Mouse (Mus musculus) heart, postnatal 0 days (tissue): Measurements from ENCODE around the gene Unk. TPM values are rescaled to one million over a fixed set of nuclear protein-coding genes. Genes with fewer than 3 reads are reported as not detected.

Experiments
- ATAC-seq: fragments of 200-750 bp; cut with Nextera tagmentation; 2 replicates; pipeline ENCODE4 v1.8.0; 2017; ENCODE audit warnings: low read depth, moderate number of reproducible peaks, moderate library complexity; ENCODE audit not compliant: insufficient read depth
- DNase-seq: peaks from one replicate; pipeline ENCODE4 v3.0.0-alpha.2; 2016; ENCODE audit warnings: low spot score
- H3K27ac ChIP-seq: fragments of 300-500 bp; sonication (generic); 2 replicates; pipeline ENCODE4 v1.5.1; 2014; ENCODE audit warnings: low read depth, mild to moderate bottlenecking
- H3K27me3 ChIP-seq: fragments of 300-500 bp; sonication (generic); 2 replicates; pipeline ENCODE4 v1.6.1; 2014; ENCODE audit warnings: low read length, mixed read lengths; ENCODE audit not compliant: control insufficient read depth, insufficient read depth
- H3K36me3 ChIP-seq: fragments of 300-500 bp; sonication (generic); replicated peaks from 2 replicates; pipeline ENCODE4 v1.6.1; 2014; ENCODE audit warnings: low read length, mixed read lengths; ENCODE audit not compliant: control insufficient read depth, insufficient read depth
- H3K4me1 ChIP-seq: fragments of 300-500 bp; sonication (generic); 2 replicates; pipeline ENCODE4 v1.6.1; 2014; ENCODE audit warnings: antibody characterized with exemption; ENCODE audit not compliant: control insufficient read depth, insufficient read depth
- H3K4me2 ChIP-seq: fragments of 300-500 bp; sonication (generic); 2 replicates; pipeline ENCODE4 v1.6.1; 2014; ENCODE audit warnings: low read depth, mild to moderate bottlenecking, low read length, moderate library complexity
- H3K4me3 ChIP-seq: fragments of 300-500 bp; sonication (generic); 2 replicates; pipeline ENCODE4 v1.5.1; 2014; ENCODE audit warnings: low read depth, low read length
- H3K9ac ChIP-seq: fragments of 300-500 bp; sonication (generic); replicated peaks from 2 replicates; pipeline ENCODE4 v1.6.1; 2014; ENCODE audit warnings: low read depth, low read length, mixed read lengths
- H3K9me3 ChIP-seq: fragments of 300-500 bp; sonication (generic); replicated peaks from 2 replicates; pipeline ENCODE4 v1.6.1; 2016; ENCODE audit warnings: low read length; ENCODE audit not compliant: control insufficient read depth
- CTCF ChIP-seq: IDR thresholded peaks from 2 replicates; pipeline ENCODE4 v1.5.1; 2016; ENCODE audit warnings: antibody characterized with exemption, control low read depth, low read depth
- EP300 ChIP-seq: IDR thresholded peaks from 2 replicates; pipeline ENCODE4 v1.6.1; 2016; ENCODE audit warnings: antibody characterized with exemption, low read depth
- WGBS: fragments of 180-500 bp; shearing (Covaris S2); extraction: QIAGEN DNeasy Blood & Tissue Kit; methylation state at CpG from one replicate; pipeline ENCODE4 v1.1.7; 2014; 5-methylcytosine and 5-hydroxymethylcytosine counted together
- polyA plus RNA-seq: library from polyadenylated mRNA; unstranded; fragments of >200 nt; fragmentation: Nextera tagmentation; extraction: Ambion mirVana; gene quantifications from 2 replicates; pipeline ENCODE4 v1.2.1, GENCODE M21; 2015
- total RNA-seq: library from RNA; depleted of rRNA; stranded (reverse); fragments of >200 nt; gene quantifications from 2 replicates; pipeline ENCODE4 v1.2.3, GENCODE M21; 2014; ENCODE audit warnings: low replicate concordance

Gene Unk
- total and polyA plus RNA-seq, 2 experiments from 2014 or later, result 9.5 to 26.1 TPM

- peak; percentile 56 for ATAC-seq
- H3K27ac ChIP-seq, result peak overlapping the region; percentile 93
- H3K4me1 ChIP-seq, result no peaks in the 10 kb centered on the region; the same call in 1 of the 2 replicates
- peak overlapping the region; percentile 94 for H3K9ac ChIP-seq
- H3K9me3 ChIP-seq, result no peaks in the 10 kb centered on the region
- peak overlapping the region; percentile 57 for H3K4me2 ChIP-seq
- H3K4me3 ChIP-seq, result peak overlapping the region; percentile 77
- TF ChIP-seq EP300, result no peak
- peak; percentile 61 for TF ChIP-seq CTCF
- peaks cover 22% of the 10 kb centered on the region for H3K36me3 ChIP-seq
- H3K27me3 ChIP-seq, result no peaks in the 10 kb centered on the region
- DNase-seq, result peak; percentile 58
- 0% methylated on average over 56 of the region's 57 CpGs for WGBS
These were observed 6.3 kb upstream of the Unk start for GRCm38 (mm10) chr11:116023771-116024355.

DNA sequence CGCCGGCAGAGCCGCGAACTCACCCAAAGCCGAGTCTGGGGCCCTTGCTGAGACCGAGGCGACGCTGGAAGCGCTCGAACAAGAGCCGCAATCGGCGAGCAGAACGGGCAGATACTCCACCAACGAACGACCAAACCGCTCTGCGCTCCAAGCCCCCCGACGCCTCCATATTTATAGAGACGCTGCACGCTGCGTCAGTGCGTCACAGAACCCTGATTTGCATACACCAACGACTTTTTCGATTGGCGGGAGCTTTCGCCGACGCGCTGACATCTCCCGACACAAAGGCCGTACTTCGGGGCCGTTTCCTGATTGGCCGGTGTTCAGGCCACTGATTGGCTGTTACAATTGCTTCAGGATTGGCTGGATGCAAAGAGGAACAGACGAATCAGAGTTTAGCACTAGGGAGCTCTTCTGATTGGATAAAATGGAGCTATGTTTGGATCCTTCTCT is 5.7 kb upstream of the Unk start:
- peak; percentile 90 for ATAC-seq

GRCm38 (mm10) chr11:116025056-116025845 is 4.9 kb upstream of the Unk start:
- H3K4me2 ChIP-seq, result no peak overlapping the region
- H3K9me3 ChIP-seq, result no peaks in the 10 kb centered on the region
- no peaks in the 10 kb centered on the region for H3K27me3 ChIP-seq
- WGBS, result 89% methylated on average over 3 of the region's 3 CpGs
- DNase-seq (no peak), ATAC-seq (no peak)
- no peak overlapping the region for H3K9ac ChIP-seq
- TF ChIP-seq EP300 (no peak), CTCF (no peak)
- H3K27ac ChIP-seq, result peak overlapping the region; percentile 51; the same call in 1 of the 2 replicates
- peaks cover 22% of the 10 kb centered on the region for H3K36me3 ChIP-seq
- H3K4me1 ChIP-seq, result peaks cover 5% of the 10 kb centered on the region; the same call in 1 of the 2 replicates
- H3K4me3 ChIP-seq, result no peak overlapping the region

More for the DNA sequence above, 5.7 kb upstream of the Unk start:
- Histone ChIP-seq H3K4me2 (no peak overlapping the region), H3K27ac (peak overlapping the region; percentile 93), H3K27me3 (no peaks in the 10 kb centered on the region), H3K9ac (peak overlapping the region; percentile 94), H3K36me3 (peaks cover 22% of the 10 kb centered on the region), H3K4me3 (peak overlapping the region; percentile 77), H3K4me1 (peaks cover under 1% of the 10 kb centered on the region; the same call in 1 of the 2 replicates), H3K9me3 (no peaks in the 10 kb centered on the region)
- DNase-seq, result peak; percentile 100
- WGBS, result under 1% methylated on average over 37 of the region's 37 CpGs
- peak; percentile 95 for TF ChIP-seq EP300
- TF ChIP-seq CTCF, result no peak

DNA sequence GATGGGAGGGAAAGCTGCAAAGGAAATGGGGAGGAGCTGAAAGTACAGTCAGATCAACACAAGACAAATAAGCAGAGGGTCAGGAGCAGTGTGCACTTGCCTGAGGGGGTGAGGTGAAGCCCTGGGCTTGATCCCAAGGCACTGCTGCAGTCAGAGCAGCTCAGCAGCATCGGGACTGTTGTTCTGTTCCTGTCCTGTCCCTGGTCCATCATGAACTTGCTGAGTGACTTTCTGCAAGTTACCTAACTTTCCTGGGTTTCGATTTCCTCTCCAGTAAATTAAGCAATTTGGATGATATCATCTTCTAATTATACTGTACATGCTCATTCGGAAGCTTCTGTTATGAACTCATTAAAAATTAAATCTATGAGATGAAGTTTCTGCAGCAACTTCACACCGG is 2.4 kb upstream of the Unk start, which contains the start of gene H3f3b:
H3f3b (minus strand) TSS at position 207 of the 400 bp plus-strand sequence.
- 68% methylated on average over 4 of the region's 4 CpGs for WGBS
- H3K4me3 ChIP-seq, result no peak within 1 kb of the TSS
- peak within 1 kb of the TSS; percentile 8; the same call in 1 of the 2 replicates for H3K27ac ChIP-seq
- H3K4me1 ChIP-seq, result peaks cover 16% of the 10 kb centered on the region
- peak within 1 kb of the TSS; percentile 18; the same call in 1 of the 2 replicates for H3K4me2 ChIP-seq
- H3K9me3 ChIP-seq, result no peaks in the 10 kb centered on the region
- H3K27me3 ChIP-seq, result no peaks in the 10 kb centered on the region
- DNase-seq (no peak), ATAC-seq (no peak)
- H3K36me3 ChIP-seq, result peaks cover 5% of the 10 kb centered on the region; the same call in 1 of the 2 replicates
- TF ChIP-seq CTCF (no peak), EP300 (no peak)
- H3K9ac ChIP-seq, result no peak within 1 kb of the TSS

GRCm38 (mm10) chr11:116028177-116028865 is 1.8 kb upstream of the Unk start:
- Histone ChIP-seq H3K36me3 (peaks cover 3% of the 10 kb centered on the region; the same call in 1 of the 2 replicates), H3K4me3 (no peak overlapping the region), H3K9ac (no peak overlapping the region), H3K27me3 (no peaks in the 10 kb centered on the region), H3K4me1 (peaks cover 16% of the 10 kb centered on the region), H3K4me2 (no peak overlapping the region), H3K27ac (no peak overlapping the region), H3K9me3 (no peaks in the 10 kb centered on the region)
- 63% methylated on average over 9 of the region's 9 CpGs for WGBS
- DNase-seq (no peak), ATAC-seq (no peak)
- TF ChIP-seq CTCF (no peak), EP300 (no peak)
